In the genomic region with DNA sequence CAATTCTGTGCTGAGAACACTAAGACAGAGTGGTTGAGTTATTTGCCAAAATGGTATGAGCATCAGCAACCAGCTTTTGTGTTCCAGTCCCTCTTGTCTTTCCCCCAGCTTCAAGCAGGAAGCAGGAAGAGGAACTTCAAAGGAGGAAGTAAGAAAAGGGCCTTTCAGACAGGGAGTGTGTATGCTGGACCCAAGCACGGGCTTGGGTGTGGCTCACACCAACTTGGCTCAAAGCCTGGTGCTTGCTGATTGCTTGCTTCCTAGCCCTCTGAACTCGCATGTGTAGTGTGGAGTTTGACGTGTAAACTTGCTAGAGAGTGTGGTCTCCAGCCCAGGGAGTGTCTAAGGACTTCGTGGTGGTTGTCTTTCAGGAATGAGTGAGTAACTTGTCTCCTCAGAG, we compare ENCODE assay signal across 8 mouse cellular contexts.
A peak's percentile ranks its signal among the peaks of the same experiment; 100 is the strongest.
DNase-seq lines count a peak whose midpoint lies in the region; ATAC-seq and TF ChIP-seq lines count a peak whose summit lies in the region.

No protein-coding gene starts in this region.

- H3K4me2 ChIP-seq in heart, embryonic 13.5 days = peak overlapping the region; percentile 13
- H3K4me2 ChIP-seq in limb, embryonic 14.5 days (replicated peaks; ENCODE audit: low read depth, low read length, severe bottlenecking) = no peak overlapping the region
- peak overlapping the region; percentile 40 for H3K4me2 ChIP-seq in myocyte (ENCODE audit: low read depth)
- no peak overlapping the region for H3K4me2 ChIP-seq in midbrain, embryonic 16.5 days (ENCODE audit: low read length)
- no peak overlapping the region for H3K4me2 ChIP-seq in hindbrain, embryonic 14.5 days (replicated peaks)

- WGBS in heart, embryonic 13.5 days = 20% methylated on average over 4 of the region's 4 CpGs
- 52% methylated on average over 4 of the region's 4 CpGs for WGBS in limb, embryonic 14.5 days
- WGBS in midbrain, embryonic 16.5 days = 69% methylated on average over 4 of the region's 4 CpGs
- 65% methylated on average over 4 of the region's 4 CpGs for WGBS in hindbrain, embryonic 14.5 days

- no peak for ATAC-seq in heart, embryonic 13.5 days (ENCODE audit: extremely low read depth, insufficient number of reproducible peaks, low FRiP score, low TSS enrichment)
- no peak for ATAC-seq in limb, embryonic 14.5 days (ENCODE audit: low FRiP score, low read depth)
- ATAC-seq in midbrain, embryonic 16.5 days = no peak
- no peak for ATAC-seq in hindbrain, embryonic 14.5 days (ENCODE audit: low FRiP score)

- 0 out of 2 replicates have a peak overlapping the region, but pooled peaks have one; percentile 3 for H3K9ac ChIP-seq in heart, embryonic 13.5 days
- no peak overlapping the region for H3K9ac ChIP-seq in limb, embryonic 14.5 days (ENCODE audit: low read depth, low read length, severe bottlenecking)
- no peak overlapping the region for H3K9ac ChIP-seq in midbrain, embryonic 16.5 days (ENCODE audit: low read depth, low read length)
- H3K9ac ChIP-seq in hindbrain, embryonic 14.5 days = no peak overlapping the region

- peak; percentile 47 for DNase-seq in 3T3-L1 (ENCODE audit: low read depth, low spot score)
- peak; percentile 15 for DNase-seq in adrenal gland, adult 8-10 months
- peak; percentile 24 for DNase-seq in limb, embryonic 14.5 days (ENCODE audit: low spot score)
- no peak for DNase-seq in hindbrain, embryonic 14.5 days (ENCODE audit: low spot score)
- no peak for DNase-seq in testis, postnatal 10 days (ENCODE audit: low spot score)

- no peak for TF ChIP-seq POLR2A in limb, embryonic 14.5 days (IDR thresholded peaks at IDR 0.05; ENCODE audit: borderline replicate concordance, extremely low read depth, insufficient read depth, insufficient read length)
- TF ChIP-seq POLR2A in myocyte (IDR thresholded peaks at IDR 0.05; ENCODE audit: insufficient read length, low read depth) = no peak

- H3ac ChIP-seq in myocyte (ENCODE audit: control insufficient read depth, insufficient read length) = no peak overlapping the region

- H3K9me3 ChIP-seq in heart, embryonic 13.5 days = no peaks in the 10 kb centered on the region
- H3K9me3 ChIP-seq in limb, embryonic 14.5 days (ENCODE audit: control insufficient read depth, low read length) = no peaks in the 10 kb centered on the region
- H3K9me3 ChIP-seq in midbrain, embryonic 16.5 days (replicated peaks; ENCODE audit: control insufficient read depth, low read length, poor library complexity, severe bottlenecking) = no peaks in the 10 kb centered on the region
- no peaks in the 10 kb centered on the region for H3K9me3 ChIP-seq in hindbrain, embryonic 14.5 days (ENCODE audit: control insufficient read depth, low read length)

- H3K36me3 ChIP-seq in heart, embryonic 13.5 days = no peaks in the 10 kb centered on the region
- H3K36me3 ChIP-seq in limb, embryonic 14.5 days (ENCODE audit: control insufficient read depth, insufficient read depth, low read length) = no peaks in the 10 kb centered on the region
- no peaks in the 10 kb centered on the region for H3K36me3 ChIP-seq in myocyte (ENCODE audit: control insufficient read depth, insufficient read depth)
- H3K36me3 ChIP-seq in midbrain, embryonic 16.5 days (ENCODE audit: control insufficient read depth, insufficient read depth, low read length) = no peaks in the 10 kb centered on the region
- H3K36me3 ChIP-seq in hindbrain, embryonic 14.5 days (replicated peaks; ENCODE audit: control insufficient read depth, insufficient read depth) = no peaks in the 10 kb centered on the region

- peak overlapping the region; percentile 45; the same call in 1 of the 2 replicates for H3K27ac ChIP-seq in heart, embryonic 13.5 days (replicated peaks)
- no peak overlapping the region for H3K27ac ChIP-seq in limb, embryonic 14.5 days (replicated peaks; ENCODE audit: low read depth, low read length)
- no peak overlapping the region for H3K27ac ChIP-seq in midbrain, embryonic 16.5 days (ENCODE audit: low read length)
- no peak overlapping the region for H3K27ac ChIP-seq in hindbrain, embryonic 14.5 days

- no peak overlapping the region for H3K4me3 ChIP-seq in heart, embryonic 13.5 days
- H3K4me3 ChIP-seq in limb, embryonic 14.5 days (replicated peaks; ENCODE audit: low read length) = no peak overlapping the region
- H3K4me3 ChIP-seq in myocyte = no peak overlapping the region
- H3K4me3 ChIP-seq in midbrain, embryonic 16.5 days (ENCODE audit: low read depth, low read length) = no peak overlapping the region
- no peak overlapping the region for H3K4me3 ChIP-seq in hindbrain, embryonic 14.5 days (replicated peaks; ENCODE audit: low read length)

- no peaks in the 10 kb centered on the region for H3K79me2 ChIP-seq in myocyte (ENCODE audit: control insufficient read depth, insufficient read depth)

- H3K27me3 ChIP-seq in heart, embryonic 13.5 days (replicated peaks) = no peaks in the 10 kb centered on the region
- H3K27me3 ChIP-seq in limb, embryonic 14.5 days (ENCODE audit: control insufficient read depth, insufficient read depth, low read length) = no peaks in the 10 kb centered on the region
- H3K27me3 ChIP-seq in myocyte (ENCODE audit: control insufficient read depth, insufficient read depth, insufficient read length) = no peaks in the 10 kb centered on the region
- H3K27me3 ChIP-seq in midbrain, embryonic 16.5 days (ENCODE audit: control insufficient read depth, insufficient read depth, low read depth, low read length) = no peaks in the 10 kb centered on the region
- no peaks in the 10 kb centered on the region for H3K27me3 ChIP-seq in hindbrain, embryonic 14.5 days (ENCODE audit: control insufficient read depth, insufficient read depth, low read length)

- H3K4me1 ChIP-seq in heart, embryonic 13.5 days = peaks cover 36% of the 10 kb centered on the region
- peaks cover 7% of the 10 kb centered on the region; the same call in 1 of the 2 replicates for H3K4me1 ChIP-seq in limb, embryonic 14.5 days (ENCODE audit: control insufficient read depth, insufficient read depth, low read length)
- H3K4me1 ChIP-seq in midbrain, embryonic 16.5 days (ENCODE audit: control insufficient read depth, insufficient read depth, low read length) = no peaks in the 10 kb centered on the region
- H3K4me1 ChIP-seq in hindbrain, embryonic 14.5 days (replicated peaks; ENCODE audit: control insufficient read depth, insufficient read depth, low read length) = no peaks in the 10 kb centered on the region

TF ChIP-seq in myocyte, 11 proteins besides CTCF, POLR2A, EP300 and RAD21:
- no peak for TF ChIP-seq TCF12 (IDR thresholded peaks at IDR 0.05; ENCODE audit: insufficient read depth, poor library complexity, severe bottlenecking)
- no peak for TF ChIP-seq SRF (IDR thresholded peaks at IDR 0.05; ENCODE audit: control insufficient read depth, insufficient read length, low read depth)
- TF ChIP-seq REST (IDR thresholded peaks at IDR 0.05; ENCODE audit: insufficient read depth, insufficient read length) = no peak
- no peak for TF ChIP-seq USF1 (IDR thresholded peaks at IDR 0.05; ENCODE audit: low read depth)
- no peak for TF ChIP-seq MYOG (IDR thresholded peaks at IDR 0.05; ENCODE audit: control insufficient read depth in 1 of 3, insufficient read depth in 1 of 3, insufficient read length in 2 of 3, low read depth in 2 of 3)
- no peak for TF ChIP-seq MAX (IDR thresholded peaks at IDR 0.05; ENCODE audit: low read depth)
- no peak for TF ChIP-seq CEBPB (IDR thresholded peaks at IDR 0.05; ENCODE audit: insufficient read depth, poor library complexity, severe bottlenecking)
- no peak for TF ChIP-seq POLR2AphosphoS2 (IDR thresholded peaks at IDR 0.05; ENCODE audit: insufficient read length, low read depth)
- no peak for TF ChIP-seq E2F4 (IDR thresholded peaks at IDR 0.05; ENCODE audit: insufficient read depth)
- TF ChIP-seq MYOD1 (IDR thresholded peaks at IDR 0.05; ENCODE audit: control insufficient read depth in 1 of 3, insufficient read length in 2 of 3, low read depth in 2 of 3) = no peak
- no peak for TF ChIP-seq TCF3 (IDR thresholded peaks at IDR 0.05; ENCODE audit: insufficient read length, low read depth)

Comparison
In these comparisons a context has a peak if more than half of its experiments do, and no peak if none do; other contexts are left out.
1. DNase-seq: peak in 3T3-L1 (single experiment), adrenal gland, adult 8-10 months (single experiment) and limb, embryonic 14.5 days (single experiment); none in hindbrain, embryonic 14.5 days (single experiment) and testis, postnatal 10 days (single experiment).
2. H3K4me2 ChIP-seq: peak in heart, embryonic 13.5 days (single experiment) and myocyte (single experiment); none in limb, embryonic 14.5 days (single experiment), midbrain, embryonic 16.5 days (single experiment) and hindbrain, embryonic 14.5 days (single experiment).